Mouse (Mus musculus) yolk sac, embryonic 10.5 days (tissue): ENCODE measurements around the gene Cacna1c.
A peak's percentile ranks its signal among the peaks of the same experiment; 100 is the strongest.

ENCODE experiments used
- DNase-seq: peaks from one replicate; pipeline ENCODE4 v3.0.0-alpha.2; 2017; ENCODE audit warnings: low spot score

Gene Cacna1c

DNA sequence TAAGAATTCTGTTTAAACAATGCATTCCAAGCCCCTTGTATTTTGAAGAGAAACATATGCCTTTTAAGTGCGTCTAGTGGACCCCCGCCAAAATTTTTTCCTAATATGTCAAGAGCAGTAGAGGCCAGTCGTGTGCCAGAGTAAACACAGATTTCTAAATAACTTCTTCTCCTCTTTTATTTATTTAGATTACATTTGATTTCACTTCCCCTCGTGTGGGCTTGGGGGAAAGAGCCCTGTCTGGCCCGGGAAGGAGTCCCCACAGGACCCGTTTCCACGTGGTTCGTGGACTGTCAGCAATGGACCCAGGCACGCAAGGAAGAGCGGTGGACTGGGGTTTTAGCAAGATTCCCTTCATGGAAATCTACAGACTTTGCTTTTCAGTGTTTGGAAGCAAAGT, 143.4 kb downstream of the Cacna1c start:
- no peak for DNase-seq

DNA sequence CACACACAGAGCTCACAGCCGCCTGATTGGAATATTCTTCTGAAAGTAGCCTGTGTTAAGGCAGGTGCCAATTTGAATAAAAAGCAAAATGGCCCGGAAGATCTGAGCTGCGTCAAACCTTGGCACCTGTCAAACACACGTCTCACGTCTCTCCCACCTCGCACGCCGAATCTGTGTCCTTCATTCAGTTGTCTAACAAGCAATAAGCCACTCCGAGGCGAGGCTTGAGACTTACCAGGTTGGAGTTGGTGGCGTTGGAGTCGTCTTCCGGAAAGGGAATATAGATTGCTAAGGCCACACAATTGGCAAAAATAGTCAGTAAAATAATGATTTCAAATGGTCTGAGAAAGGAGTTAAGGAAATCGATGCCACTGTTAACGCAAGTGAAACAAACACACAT, 143.9 kb downstream of the Cacna1c start:
- DNase-seq: no peak

DNA sequence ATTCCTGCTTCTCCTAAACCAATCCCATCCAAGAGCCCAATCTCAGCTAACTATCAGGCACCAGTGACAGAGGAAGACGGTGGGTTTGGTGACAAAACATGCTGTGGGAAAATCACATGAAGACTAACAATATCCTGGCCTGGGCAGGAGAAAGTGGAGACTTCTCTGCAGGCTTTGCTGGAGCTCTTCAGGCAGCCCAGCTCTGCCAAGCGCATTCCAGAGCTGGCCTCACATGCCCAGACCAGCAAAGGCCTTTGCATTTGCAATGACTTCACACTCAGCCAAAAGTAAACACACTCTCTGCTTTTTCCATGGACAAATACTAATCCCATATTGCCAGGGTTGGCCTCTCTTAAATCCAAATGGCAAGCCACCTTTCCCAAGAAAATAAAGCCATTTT, 144.5 kb downstream of the Cacna1c start:
- no peak for DNase-seq

DNA sequence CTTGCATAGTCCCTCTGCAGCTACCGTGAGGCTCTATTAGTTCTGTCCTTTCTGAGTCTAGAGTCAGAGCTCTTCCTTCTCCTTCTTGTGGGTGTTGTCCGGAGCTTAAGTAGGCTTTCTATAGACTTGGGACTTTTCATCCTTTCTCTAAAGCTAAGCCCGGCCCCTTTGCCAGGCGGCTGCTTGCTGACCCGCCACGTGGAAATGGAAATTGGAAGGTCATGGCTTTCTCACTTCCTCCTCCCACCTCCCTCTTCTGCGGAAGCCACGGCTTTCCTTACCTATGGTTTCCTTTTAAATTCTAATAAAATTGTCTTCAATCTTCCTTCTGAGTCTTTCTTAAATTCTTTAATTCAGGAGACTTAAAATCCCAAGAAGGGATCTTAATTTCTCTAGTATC, 148.9 kb downstream of the Cacna1c start:
- DNase-seq: no peak

DNA sequence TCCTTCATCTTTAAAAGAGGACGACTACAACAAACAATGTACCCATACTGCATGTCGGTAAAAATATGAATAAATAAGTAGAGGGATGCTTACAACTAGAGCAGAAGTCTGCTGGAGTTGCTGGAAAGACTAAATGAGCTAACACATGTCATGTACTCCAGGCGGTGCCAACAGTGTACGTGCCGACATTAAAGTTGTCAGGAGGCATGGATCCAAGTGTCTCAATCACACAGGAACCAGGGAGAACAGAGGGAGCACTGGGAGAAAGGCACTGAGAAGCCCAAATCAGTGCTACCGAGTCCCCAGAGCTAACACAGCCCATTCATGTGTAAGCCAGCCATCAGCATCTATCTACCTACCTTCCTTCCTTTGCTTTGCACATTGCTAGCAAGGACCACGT, 150.7 kb downstream of the Cacna1c start:
- no peak for DNase-seq

DNA sequence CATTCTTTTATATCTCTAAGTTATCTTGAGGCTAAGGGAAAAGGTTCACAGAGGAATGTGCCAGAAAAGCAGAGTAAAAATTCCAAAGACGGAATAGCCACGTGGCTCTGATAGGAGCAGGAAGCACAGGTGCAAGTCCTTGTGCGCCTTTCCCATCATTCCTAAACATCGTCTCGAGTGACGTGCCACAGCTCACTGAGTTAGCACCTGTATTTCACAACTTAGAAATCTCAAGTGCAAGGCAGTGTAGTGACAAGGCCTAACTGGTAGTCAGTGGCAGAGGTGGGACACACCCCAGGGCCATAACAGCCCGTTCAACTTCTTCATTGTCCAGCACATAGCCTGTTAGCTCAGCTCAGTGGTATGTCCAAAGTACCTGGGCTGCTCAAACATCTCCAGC, 152.1 kb downstream of the Cacna1c start:
- DNase-seq: no peak

DNA sequence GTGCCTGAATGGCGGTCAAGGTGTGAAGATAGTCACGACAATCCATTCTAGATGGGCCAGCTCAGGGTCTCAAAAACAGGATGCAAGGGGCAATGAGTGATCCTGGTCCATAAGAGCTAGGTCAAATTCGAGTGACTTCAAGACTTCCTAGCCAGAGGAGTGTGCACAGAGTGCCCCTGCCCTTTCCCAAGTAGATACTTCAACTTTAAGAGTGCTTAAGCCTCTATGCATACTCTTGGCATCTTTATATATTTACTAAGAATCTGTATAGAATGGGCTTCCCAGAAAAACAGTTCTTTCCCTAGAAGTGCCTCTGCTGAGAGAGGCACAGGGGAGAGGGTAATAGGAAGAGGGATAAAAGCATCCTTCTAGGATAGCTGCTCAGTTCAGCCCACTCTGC, 153.4 kb downstream of the Cacna1c start:
- no peak for DNase-seq

DNA sequence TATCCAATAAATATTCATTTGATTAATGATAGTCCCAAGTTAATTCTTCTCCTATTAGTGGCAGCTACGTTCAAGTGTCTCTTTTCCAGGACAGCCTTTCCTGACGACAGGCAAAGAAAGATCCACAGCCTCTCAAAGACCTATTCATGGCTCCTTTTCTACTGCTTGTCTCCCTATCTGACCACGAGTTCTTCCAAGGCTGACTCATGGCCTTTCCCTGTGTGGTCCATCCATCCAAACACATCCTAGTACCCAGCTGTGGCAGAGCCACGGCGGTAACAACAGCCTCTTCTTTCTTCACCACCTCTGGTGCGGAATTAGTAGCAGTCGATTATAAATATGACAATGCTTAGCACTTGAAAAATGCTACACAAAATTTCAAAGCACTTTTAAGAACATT, 155.3 kb downstream of the Cacna1c start:
- DNase-seq: no peak

DNA sequence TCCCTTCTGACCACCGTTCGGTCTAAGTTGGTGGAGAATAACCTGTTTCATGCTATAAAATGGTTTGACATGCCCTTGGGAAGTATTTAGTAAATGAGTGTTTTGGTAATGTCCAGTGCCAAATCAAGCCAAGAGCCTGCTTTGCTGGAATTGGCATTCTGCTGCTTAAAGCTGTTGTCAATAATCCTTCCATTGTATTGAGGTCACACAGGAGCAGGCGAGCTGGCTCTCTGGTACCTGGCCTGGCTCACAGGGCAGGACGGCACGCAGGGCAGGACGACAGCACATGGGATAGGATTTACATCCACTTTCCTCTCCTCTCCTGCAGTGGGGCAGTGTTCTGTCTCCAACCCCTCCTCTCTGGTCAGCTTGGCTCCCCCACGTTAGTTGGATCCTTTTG, 156.4 kb downstream of the Cacna1c start:
- no peak for DNase-seq

DNA sequence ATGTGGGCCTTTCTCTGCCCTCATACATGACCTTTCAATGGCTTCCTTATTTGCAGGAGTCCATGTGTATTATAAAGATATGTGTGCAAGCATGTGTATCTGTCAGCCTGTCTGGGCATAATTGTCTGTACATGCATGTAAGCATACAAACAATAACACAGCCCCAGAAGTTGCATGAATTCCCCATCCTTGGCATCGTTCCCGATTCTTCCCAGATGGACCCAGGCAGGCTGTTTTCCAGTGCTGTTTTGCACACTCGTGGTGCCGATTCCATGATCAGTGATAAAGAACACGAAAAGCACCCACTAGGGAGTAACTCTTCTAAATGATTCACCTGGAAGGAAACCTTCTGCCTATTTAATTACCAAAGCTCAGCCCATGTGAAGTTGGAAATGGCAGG, 156.9 kb downstream of the Cacna1c start:
- DNase-seq: no peak

DNA sequence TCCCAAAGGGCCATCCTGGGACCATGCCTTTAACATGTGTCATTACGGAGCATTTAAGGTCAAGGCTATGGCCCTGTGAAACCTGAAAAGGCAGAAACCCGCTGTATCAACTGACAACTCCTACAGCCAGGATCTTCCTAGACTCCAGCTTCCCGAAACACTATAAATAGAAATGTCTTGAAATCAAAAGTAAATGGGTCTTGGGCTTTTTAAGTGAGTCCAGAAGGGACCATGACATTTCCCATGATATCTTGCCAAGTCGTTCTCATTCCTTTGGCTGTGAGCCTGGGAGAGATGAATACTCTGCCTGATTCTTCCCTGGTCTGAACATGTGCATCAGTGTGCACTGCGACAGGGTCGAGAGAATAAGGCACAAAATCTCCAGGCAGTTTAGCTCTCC, 158.4 kb downstream of the Cacna1c start:
- no peak for DNase-seq

DNA sequence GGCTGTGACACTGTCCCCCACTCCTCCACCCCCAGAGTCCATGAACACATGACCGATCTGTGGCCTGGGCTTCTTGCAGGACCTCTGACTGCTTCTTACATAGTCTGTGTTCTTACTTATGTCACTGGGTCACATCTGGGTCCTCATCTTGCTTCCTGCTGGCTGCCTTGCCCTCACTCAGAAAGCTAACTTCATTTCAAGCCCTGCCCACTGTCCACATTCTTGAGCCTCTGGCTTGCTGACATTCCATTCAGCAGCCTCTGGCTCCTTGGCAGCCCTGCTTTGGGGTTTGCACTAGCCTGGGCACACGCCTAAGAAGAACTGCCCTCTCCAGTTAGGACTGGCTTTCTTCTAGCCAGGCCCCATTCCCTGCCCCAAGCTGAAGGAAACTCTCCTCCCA, 159.2 kb downstream of the Cacna1c start:
- DNase-seq: no peak

DNA sequence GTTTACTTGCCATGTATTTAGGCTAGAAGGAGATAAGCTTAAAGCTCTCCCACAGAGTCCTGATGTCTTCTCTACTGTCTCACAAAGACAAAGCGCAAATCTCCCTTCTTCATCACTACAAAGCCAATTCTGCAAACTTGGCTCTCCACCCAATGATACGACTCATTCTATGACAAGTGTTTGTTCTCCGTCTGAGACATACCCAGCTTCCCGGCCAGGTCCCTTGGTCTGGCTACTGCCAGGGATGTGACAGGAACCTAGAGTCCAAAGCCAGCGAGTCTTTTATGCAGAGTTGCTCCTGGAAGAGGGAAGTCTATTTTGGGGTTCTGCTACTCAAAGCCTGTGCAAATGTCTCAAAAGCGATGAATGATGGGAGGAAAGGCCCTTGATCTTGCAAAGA, 160.9 kb downstream of the Cacna1c start:
- no peak for DNase-seq

DNA sequence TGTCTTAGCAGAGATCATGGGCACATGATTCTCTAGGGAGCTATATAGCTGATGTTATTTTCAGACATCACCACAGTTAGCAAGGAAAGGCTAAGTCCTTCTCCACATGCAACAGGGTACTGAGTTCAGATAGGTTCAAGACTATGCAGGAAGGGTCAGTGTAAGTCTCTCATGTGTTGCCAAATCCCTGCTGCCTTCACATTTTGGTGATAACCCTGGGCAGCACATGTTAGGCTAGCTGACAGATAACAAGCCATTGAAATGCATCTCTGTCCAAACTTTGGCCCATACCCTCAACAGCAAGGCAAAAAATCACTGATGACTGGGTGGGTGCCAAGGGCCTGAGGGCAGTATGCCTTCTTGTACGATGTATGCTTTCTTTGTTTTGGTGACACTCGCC, 161.3 kb downstream of the Cacna1c start:
- DNase-seq: no peak

DNA sequence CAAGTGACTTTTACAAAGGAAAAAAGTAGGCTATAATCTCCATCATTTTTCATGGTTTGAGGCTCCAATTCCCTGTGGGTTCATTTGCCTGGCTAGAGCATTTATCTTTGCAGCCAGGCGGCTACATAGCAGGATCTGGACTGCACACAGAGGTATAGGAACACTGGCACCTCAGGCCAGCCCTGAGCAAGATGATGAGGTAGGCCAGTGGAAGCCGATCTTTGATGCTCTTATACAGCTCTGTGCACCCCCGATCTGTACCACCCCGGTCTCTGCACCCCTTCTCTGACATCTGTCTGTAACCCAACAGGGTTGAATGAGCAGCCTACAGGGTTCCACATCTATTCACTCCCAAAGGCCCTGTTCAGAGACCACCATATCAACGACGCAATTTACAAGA, 168.3 kb downstream of the Cacna1c start:
- no peak for DNase-seq

DNA sequence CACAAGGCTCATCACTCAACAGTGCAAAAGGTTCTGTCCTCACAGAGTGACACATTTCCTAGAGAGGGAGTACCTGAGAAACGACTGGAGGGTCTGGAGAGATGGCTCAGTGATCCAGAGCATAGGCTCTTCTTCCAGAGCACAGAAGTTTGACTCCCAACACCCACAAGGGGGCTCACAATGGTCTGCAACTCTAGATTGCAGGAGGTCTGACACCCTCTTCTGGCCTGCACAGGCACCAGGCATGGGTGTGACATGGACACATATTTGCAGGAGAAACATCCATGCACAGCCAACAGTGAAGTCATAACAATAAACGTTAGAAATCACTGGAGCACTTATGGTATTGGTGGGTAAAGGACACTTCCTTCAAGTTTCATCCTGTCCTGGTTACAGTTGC, 173.4 kb downstream of the Cacna1c start:
- no peak for DNase-seq

DNA sequence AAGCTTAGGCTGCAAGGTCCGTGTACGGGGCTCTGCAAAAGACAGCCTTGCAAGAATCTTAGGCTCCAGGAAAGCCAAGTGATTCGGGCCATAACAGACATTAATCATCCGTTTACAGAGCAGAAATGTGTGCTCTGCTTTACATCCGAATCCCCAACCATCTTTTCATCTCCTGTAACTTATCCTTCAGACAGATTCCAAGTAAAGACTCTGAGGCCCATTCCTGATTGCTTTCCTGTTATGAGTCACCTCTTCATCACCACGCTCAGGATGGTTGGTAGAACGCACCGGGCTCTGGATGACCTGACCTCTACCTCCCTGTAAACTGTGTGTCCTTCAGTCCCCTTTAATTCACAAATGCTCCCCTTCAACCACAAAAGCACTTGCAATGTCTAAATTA, 175.0 kb downstream of the Cacna1c start:
- DNase-seq: no peak

DNA sequence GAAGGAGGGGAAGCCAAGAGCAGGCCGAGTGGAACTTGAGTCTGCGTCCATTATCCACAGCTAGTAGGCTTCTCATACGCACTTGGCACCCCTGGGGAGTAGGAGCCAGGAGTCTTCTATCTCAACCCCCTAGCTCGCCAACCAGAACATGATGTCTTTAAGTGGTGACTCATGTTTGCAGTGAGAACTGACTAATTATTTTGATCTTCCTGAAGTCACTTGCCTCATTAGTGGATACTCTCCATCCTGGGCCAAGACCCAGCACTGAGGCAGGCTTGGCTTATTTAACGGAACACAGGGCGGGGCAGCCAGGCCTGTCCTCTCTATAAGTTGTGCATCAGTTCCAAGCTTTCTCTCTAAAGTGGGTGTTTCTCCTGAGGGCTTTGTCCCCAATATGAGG, 177.3 kb downstream of the Cacna1c start:
- DNase-seq: no peak

DNA sequence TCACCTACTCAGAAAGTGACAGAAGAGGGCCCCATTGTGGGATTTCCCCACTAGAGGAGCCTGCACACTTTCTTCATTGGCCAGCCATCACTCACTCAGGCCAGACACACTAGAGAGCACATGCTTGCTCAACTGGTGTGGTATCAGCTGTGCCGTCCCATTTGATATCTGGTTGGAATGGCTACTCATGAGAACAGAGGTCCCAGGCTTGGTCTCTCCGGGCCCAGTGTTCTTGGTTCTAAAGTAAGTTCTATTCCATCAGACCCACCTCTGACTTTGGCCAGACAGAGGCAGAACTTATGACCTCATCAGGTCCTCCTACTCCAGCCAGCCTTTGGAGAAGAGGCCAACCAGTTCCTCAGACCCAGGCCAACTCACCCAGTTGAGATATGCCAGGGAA, 178.0 kb downstream of the Cacna1c start:
- no peak for DNase-seq

DNA sequence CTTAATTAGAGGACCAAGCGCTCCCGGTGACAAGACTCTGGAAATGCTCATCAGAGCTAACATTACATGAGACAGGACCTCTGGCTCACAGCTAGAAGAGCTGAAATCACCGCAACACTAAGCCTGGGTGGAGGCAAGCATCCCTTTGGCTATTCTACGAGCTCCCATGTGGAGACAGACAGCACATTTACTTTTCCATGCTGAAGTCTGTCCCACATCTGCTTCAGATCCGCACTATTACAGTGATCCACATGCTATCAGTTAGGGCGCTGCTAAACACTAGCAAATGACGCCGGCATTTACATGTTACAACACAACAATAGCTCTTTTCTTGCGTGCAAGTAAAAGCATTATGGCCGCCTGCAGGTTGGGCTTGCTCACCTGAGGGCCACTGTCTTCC, 178.7 kb downstream of the Cacna1c start:
- no peak for DNase-seq

DNA sequence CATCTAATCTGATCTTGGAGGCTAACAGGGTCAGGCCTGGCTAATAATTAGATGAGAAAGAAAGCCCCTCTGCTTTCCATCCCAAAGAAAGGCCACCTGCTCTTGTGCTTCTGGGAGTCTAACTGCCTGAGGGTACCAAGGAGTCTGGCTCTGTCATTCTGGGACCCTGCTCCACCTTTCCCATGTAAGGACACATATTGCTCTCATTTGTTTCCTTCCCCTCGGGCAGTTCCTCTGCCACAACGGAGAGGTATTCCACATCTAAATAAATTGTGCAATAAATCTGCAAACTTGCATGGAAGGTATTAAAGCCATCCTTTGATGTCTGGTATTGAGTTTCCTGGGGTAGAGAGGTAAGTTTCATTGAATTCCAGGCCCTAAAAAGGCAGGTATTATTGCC, 180.9 kb downstream of the Cacna1c start:
- no peak for DNase-seq

DNA sequence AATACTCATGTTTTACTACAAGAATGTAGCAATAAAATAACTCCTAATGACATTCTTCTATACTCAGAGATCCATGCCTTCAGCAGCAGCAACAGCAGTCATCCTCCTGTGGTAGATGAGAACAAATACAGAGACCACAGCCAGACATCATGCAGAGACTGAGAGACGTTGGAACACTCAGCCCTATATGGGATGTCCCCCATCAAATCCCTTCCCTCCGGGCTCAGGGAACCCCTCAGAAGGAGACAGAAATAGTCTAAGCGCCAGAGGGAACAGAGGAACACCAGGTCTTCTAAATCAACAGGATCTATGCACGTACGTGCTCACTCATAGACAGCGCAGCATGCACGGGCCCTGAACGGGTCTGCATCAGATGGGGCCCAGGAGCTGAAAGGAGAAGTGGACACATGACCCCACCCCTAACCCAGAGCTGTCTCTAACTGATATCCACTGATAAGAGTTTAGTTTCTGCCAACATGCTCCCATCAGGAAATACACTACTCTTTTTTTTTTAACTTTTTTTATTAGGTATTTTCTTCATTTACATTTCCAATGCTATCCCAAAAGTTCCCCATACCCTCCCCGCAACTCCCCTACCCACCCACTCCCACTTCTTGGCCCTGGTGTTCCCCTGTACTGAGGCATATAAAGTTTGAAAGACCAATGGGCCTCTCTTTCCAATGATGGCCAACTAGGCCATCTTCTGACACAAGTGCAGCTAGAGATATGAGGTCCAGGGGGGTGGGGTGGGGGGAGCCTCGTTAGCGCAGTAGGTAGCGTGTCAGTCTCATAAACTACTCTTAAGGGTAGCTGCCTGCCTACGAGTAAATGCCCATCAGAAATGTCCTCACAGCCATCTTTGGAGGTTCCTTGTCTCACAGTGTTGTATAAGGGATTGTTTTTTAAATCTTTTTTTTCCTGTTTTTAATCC, 182.8 kb downstream of the Cacna1c start:
- DNase-seq: peak; percentile 17

DNA sequence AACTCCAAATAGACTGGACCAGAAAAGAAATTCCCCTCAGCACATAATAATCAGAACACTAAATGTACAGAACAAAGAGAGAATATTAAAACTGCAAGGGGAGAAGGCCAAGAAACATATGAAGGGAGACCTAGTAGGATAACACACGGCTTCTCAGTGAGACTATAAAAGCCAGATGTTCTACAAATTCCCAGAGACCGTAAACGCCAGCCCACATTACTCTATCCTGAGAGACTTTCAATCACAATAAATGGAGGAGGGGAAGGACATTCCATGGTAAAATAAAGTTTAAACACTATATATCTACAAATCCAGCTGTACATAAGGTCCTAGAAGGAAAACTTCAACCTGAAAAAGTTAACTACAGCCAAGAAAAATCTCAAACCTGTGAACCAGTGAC, 185.3 kb downstream of the Cacna1c start:
- no peak for DNase-seq

DNA sequence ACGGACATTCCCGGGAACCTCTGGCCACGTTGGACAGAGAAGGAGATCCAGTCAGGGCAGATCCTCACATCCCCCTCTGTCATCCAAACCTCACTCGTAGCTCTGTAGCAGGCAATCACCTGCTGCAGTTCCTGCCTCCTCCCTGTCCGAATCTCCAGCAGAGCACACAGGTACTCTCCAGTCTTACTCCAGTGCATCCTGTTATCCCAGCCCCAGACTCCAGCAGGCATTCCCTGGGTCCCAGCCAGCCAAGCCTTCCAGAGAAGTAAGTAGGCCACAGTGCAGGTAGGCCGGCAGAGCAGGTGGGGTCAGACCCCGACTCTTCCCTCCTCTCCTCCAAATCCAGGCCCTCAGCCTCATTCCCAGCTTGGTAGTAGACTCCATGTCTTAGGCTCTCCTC, 186.7 kb downstream of the Cacna1c start:
- DNase-seq: no peak
